Mouse (Mus musculus) WW6 (cell line): Measurements from ENCODE around the gene Csf3r.

Source experiments
- DNase-seq: peaks from one replicate; pipeline ENCODE4 v3.0.0-alpha.2; 2013; ENCODE audit warnings: low read depth, low spot score

Gene Csf3r

DNA sequence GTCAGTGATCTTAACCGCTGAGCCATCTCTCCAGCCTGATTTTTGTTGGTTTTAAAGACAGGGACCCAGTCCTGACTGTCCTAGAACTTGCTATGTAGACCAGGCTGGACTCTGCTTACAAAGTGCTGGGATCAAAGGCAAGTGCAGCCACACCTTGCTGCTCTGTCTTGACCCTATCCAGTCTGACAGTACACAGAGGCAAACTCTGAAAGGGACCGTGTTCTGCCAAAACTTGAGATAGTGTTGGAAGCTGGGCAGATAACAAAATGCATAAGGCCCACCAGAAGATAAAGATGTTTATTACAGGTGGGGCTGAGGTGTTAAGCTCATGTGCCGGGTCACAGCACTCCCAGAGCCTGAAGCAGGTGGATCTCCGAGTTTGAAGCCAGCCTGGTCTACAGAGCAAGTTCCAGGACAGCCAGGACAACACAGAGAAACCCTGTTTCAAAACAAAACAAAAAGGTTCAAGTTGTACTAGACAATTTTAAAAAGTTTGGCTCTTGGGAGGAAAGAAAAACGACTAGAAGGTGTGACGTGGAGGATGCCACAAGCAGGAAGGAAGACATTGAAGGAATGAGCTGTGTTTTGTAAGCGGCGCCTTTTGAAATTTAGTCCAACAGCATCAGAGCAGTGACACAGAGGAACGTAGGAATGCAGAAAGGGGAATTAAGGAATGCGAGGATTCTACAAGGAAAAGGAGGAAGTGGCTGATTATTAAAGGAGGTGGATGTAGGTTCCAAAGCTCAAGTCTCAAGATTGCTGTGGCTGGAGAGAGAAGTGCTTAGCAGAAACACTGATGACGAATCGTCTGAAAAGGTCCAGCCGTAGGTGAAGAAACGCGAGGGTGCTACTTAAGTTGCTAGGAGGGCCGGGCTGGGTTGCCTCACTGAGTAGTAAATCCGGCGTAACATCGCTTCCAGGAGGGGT is 33.1 kb downstream of the Csf3r start:
- DNase-seq: no peak

DNA sequence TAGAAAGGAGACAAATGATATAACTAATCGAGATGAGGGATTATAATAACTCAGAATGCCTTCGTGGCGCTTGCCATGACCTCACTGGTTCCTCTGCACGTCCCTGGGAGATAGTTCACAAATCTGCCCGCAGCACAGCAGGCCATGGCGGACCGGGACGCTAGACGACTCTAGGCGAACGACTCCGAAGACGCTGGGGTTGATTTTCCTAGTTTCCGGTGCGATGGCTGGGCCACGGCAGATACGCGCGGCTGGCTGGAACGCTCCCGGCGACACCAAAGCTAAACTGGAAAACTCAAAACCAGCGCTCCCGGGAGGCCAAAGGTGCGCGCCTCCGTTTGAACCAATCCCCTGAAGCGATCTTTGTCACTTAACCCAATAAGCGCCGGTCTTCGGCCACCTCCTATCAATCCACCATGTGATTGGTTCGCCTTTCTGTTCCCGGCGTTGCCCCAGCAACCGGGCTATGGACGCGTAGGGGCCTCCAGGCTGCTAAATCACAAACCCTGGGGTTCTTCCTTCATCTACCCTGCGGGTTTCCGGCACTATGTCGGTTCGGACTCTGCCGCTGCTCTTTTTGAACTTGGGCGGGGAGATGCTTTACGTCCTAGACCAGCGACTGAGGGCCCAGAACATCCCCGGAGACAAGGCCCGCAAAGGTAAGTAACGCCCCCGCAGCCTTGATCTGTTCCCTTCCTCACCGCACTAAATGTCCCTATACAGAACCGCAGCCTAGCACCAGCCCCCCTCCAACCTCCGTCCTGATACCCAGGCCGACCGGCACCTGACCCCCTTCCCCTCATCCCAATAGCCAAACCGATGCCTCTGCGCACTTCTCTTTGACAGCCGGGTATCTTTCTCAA is 34.0 kb downstream of the Csf3r start, which contains the start of gene Oscp1:
Gene Oscp1, plus strand, starts transcription at position 432 of the 863 bp plus-strand sequence.
- peak; percentile 84 for DNase-seq

DNA sequence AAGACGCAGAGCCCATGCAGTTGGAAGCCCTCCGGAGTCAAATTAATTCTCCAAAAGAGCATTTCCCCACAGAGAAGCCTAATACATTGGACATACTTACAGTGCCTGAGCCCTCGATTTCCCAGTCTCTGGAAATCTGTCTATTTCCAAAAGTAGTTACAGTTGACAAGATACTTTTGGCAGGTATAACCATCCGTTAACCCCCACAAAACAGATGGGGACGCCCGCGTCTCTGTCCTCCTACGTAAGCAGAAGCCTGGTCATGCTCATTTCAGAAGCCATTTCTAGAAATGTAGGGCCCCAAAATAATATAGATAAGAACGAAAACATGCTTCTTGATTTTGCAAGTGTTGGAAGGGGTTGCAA is 34.6 kb downstream of the Csf3r start:
- no peak for DNase-seq

DNA sequence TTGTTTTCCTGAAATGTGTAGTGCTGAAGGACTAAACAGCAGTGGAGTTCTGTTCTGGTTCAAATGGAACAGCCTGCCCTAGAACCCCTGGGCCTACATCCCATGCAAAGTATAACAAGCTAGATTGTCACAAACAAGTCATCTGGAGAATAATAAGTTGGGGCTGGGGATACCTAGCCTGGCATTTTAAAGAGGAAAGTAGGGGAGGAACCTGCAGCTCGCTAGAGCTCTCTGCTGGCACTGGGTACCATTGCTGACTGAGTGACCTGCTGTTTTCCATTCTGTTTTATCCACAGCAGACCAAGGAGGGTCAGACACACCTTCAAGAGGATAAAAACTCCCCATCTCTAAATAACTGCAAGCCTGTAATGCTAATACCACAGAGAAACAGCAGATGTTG is 38.5 kb downstream of the Csf3r start:
- no peak for DNase-seq

DNA sequence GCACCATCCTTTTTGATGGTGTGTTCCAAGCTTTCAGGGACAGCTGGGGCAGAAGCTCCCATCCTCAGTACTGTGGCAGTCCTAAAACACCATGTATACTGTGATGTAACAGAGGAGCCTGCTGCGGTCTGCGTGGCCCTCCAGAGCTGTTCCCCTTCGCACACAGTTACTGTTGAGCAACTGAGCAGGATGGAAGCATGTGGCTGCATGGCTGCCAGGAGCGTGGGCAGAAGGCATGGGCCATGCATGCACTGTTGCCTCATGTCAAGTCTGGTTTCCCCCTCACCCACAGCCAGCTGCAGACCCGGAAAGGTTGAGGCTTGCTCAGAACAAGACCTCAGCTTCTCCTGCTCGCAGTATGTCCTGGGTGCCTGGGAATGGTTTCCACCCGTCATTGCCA is 40.9 kb downstream of the Csf3r start:
- no peak for DNase-seq

DNA sequence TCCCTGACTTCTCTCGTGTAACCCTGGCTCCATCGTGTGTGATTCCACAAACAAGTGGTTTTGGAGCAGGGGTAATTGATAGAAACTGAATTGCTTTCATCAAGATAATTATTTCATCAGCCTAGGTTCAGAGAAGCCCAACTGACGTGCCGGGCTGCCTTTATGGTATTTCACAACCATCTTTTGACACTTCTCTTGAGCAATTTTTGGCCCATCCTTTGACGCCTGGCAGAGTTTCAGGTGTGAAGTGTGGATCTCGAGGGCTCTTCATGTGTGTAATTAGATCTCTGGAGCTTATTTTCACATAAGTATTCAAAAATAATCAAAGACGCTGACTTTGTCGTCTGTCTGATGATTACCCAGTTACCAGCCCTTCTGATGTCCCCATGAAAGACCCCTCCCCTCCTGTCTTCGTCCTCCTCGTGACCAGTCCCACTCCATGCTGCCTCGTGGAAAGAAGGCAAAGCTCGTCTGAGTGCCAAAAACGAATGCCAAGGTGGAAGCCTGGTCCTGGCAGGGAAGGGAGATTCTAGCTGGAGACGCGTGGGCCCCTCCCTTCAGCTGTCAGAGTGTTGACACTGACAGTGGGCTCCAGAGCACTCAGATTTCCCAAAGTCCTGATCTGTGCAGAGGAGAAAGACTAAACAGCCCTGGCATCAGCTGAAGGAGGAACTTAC is 43.2 kb downstream of the Csf3r start:
- no peak for DNase-seq

DNA sequence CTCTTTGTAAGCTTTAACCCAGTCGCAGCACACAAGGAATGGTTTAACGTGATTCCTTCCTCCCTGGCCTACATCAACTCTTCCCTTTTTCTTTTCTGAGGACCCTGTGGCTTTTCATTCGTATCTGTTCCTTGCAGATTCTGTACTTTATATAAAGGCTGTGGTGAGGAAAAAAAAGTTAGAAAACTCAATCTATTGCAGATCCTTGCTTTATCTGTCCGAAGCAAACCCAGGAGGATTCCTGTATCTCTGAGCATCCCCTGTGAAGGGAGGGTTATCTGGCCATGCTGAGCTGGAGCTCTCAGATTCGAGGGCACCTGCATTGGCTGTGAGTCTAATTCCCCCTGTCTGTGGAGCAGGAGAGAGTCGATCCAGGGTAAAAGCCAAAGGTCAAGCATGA is 44.5 kb downstream of the Csf3r start:
- DNase-seq: no peak

DNA sequence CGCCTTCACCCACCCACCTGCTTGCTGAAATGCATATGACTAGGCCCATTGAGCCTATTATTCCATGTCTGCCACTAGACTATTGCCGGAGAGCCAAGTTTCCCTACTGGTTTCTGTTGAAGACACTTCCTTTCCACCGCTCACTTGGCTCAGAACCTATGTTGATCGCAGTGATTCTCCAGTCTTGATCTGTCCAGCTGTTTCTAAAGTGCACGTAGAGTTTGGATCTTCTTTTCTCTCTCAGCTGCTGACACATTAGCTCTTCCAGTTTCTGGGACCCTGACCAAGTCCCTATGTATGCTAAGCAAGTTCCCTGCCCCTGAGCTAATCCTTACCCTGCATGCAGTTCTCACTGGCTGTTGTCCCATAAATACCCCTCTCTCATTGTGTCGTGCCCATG is 53.5 kb downstream of the Csf3r start:
- DNase-seq: no peak

DNA sequence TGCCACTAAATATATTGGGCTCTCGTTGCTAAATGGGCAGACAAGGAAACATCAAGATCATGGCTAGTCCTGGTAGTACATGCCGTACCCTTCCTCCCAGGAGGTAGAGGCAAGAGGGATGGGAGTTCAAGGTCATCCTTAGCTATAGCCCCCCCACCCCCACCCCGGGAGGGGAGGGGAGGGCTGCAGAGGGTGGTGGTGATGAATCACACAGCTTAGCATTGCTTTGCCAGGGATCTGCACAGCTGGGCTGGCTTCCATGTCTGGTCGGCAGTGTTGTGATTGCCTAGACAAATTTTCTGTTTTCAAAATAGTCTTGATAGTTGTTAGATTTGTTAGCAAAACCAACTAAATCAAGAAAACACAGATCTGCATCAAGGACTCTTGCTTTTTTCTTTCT is 54.9 kb downstream of the Csf3r start:
- no peak for DNase-seq

DNA sequence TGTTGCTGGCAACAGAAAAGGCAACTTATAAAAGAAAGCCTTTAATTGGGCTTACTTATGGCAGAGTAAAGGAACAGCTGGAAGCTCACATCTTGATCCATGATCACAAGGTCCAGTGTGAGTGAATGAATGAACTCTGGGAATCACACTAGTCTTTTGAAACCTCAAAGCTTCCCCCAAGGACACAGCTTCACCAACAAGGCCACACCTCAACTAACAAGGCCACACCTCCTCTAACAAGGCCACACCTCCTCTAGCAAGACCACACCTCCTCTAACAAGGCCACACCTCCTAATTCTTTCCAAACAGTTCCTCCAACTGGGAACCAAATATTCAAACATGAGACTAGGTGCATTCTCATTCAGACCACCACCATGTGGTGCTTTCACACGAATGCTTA is 57.3 kb downstream of the Csf3r start:
- DNase-seq: no peak

DNA sequence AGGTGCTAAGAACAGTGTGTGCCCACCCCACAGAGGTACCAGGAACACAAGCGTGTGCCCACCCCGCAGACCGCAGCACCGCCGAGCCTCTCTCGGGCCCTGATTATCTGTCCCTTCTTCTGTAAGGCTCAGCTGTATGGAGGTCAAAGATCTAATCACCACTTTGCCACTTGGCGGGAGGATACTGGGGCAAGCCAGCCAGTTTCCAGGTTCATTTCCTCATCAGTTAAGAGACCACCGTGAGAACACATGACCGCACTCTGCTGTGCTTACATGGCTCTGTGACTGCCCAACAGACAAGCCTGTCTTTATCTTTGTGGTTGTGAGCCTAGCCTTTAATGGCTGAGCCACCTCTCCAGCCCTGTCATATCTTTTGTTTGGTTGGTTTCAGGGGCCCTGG is 58.7 kb downstream of the Csf3r start:
- DNase-seq: no peak

DNA sequence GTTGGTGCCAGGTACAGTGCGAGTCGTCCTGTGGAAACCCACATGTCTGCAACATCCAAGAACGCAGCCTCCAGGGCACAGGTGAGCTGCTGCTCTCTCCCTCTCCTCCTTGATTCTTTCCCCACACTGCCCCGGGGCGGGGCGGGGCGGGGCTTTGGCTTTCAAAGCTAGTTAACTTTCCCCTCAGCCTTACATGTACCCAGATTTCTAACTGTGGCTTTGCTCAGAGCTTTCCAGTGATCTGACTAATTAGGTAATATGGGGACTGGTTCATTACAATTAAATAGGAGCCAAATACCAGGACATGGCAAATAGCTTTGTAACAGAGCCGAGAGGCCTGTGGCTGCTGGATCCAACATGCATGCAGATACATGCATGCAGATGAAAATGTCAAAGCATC is 60.0 kb downstream of the Csf3r start:
- no peak for DNase-seq

DNA sequence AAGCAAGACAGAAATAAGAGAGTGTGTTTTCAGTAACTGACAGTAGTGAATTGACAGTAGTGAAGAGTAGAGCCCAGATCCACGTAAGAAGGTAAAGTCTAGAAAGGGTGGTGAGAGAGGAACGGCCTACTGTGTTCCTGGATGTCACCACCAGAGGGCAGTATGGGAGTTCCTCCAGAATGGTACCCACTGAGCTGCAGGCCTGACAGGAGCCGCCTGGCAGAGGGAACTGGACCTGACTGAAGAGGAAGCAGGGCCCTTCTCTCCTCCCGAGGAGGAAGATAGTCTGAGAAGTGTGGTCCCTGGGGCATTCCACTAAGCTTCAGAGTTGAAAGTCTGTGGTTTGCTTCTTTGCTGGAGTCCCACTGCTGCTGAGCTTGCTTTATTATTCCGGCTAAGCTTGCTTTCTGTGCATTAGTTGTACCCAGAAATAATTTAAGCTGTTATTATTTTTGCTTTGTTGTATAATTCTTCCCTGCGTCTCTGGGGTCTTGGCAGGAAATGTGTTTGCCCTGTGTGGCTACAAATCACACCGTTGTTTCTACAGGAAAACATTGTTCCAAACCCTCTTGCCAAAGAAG is 61.7 kb downstream of the Csf3r start:
- peak; percentile 61 for DNase-seq

DNA sequence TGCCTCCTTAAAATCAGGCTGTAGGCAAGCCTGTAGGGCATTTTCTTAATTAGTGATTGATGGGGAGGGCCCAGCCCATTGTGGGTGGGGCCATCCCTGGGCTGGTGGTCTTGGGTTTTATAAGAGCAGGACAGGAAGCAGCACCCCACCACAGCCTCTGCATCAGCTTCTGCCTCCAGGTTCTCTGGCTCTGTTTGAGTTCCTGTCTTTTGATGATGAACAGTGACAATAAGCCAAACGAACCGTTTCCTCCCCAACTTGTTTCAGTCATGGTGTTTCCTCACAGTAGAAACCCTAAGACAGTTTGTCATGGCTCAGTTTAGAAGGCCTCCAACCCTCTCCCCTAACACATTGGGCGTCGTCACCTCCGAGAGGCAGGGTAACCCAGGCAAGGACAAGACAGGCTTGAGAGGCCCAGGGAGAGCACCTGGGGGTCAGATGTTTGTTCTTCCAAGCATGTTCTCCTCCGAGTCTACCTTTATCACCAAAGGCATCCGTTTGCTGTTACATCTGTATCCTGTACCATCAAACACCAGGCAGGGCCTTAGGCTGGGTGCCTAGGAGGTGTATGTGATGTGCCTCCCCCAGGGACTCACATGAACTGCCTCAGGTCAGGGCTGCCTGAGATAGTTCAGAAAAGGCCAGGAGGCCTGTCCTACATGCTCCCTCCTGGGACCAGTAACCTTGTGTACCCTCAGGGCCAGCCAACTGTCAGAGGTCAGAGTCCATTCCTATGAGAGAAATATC is 65.9 kb downstream of the Csf3r start:
- no peak for DNase-seq

DNA sequence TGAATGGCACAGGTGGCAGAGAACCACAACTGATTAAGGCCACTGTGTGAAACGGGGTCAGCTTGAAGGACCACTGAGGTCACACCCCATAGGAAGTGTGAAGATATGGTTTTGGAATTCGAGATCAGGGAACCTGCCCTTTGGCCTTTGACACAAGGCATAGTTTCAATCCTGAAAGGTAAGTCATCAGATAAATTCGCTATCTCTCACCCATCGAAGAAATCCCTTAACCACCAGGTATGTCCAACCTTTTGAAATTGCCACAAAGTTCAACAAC is 66.4 kb downstream of the Csf3r start:
- no peak for DNase-seq

DNA sequence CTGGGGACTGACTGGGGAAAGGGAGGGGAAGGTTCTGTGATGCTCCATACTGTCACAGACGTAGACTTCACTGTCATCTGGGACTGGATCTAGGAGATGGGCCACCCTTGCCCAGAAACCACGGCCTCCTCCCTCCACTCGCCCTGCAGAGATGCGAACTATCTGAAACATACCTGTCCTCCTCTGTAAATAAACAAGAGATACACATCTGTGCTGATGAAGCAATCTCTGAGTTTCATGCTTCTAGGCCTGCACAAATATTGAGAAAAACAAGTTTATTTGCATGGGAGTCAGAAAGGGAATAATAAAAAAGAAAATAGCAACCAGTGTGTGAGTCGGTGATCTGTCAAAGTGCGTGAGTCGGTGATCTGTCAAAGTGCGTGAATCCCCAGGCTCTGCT is 67.5 kb downstream of the Csf3r start:
- DNase-seq: no peak
